Mouse (Mus musculus): ENCODE results near the gene Frmd4b. TPM values are rescaled to one million over a fixed set of nuclear protein-coding genes. Genes with fewer than 3 reads are reported as not detected.

The Frmd4b gene
- total and polyA plus RNA-seq, 3 experiments = 0.13 to 0.70 (median 0.13) TPM

GRCm38 (mm10) chr6:97531043-97531442 lies 86.3 kb downstream of the Frmd4b start:
- in situ Hi-C loops (cut with MboI; ENCODE audit: low pct_ligation_motif_present, low pct_unique_long_range_greater_than_20kb, low sequenced_read_pairs) (loop anchor here (10.0 kb wide), 1 partner anchor 204 kb away; no protein-coding TSS in a partner anchor), dilution Hi-C loops (cut with MboI; ENCODE audit: extremely low pct_ligation_motif_present, extremely low pct_unique_long_range_greater_than_20kb, low sequenced_read_pairs) (no loop called here)
- no peaks in the 10 kb centered on the region for H3K79me2 ChIP-seq (replicated peaks; ENCODE audit: control insufficient read depth, extremely low read depth, insufficient read depth, poor library complexity, severe bottlenecking)
- no peaks in the 10 kb centered on the region for H3K27me3 ChIP-seq (replicated peaks)
- H3K9me3 ChIP-seq (replicated peaks; ENCODE audit: low read length) = peaks cover 2% of the 10 kb centered on the region
- no peak overlapping the region for H3K27ac ChIP-seq (ENCODE audit: insufficient read depth, low read depth)
- TF ChIP-seq EP300 (IDR thresholded peaks at IDR 0.05; ENCODE audit: low read length) (no peak), RAD21 (IDR thresholded peaks at IDR 0.05; ENCODE audit: low read depth, low read length) (no peak), RCOR1 (conservative IDR thresholded peaks at IDR 0.05; ENCODE audit: low read depth, low read length) (no peak), JUND (conservative IDR thresholded peaks at IDR 0.05; ENCODE audit: low read depth, low read length) (no peak), JUN (IDR thresholded peaks at IDR 0.05; ENCODE audit: insufficient read depth, low read depth, low read length) (no peak), NELFE (IDR thresholded peaks at IDR 0.05; ENCODE audit: low read depth, low read length) (no peak)
- no peak overlapping the region for H3K9ac ChIP-seq (ENCODE audit: insufficient read depth, low read depth)
- no peaks in the 10 kb centered on the region for H3K36me3 ChIP-seq (replicated peaks in 1 of 2; ENCODE audit: control insufficient read depth in 1 of 2, insufficient read depth in 1 of 2, low read length in 1 of 2)
- H3K4me3 ChIP-seq (replicated peaks in 1 of 3; ENCODE audit: low read depth in 2 of 3, low read length in 2 of 3, poor library complexity in 1 of 3) = no peak overlapping the region
- DNase-seq (ENCODE audit: extremely low read depth) = no peak
- no peak overlapping the region for H3K4me2 ChIP-seq (ENCODE audit: insufficient read depth, low read depth, poor library complexity, severe bottlenecking)
- no peaks in the 10 kb centered on the region for H3K4me1 ChIP-seq (ENCODE audit: control insufficient read depth in 1 of 2, insufficient read depth in 2 of 2)

GRCm38 (mm10) chr6:97528961-97529680 lies 88.2 kb downstream of the Frmd4b start:
- no peak overlapping the region for H3K9ac ChIP-seq (ENCODE audit: insufficient read depth, low read depth)
- no peak overlapping the region for H3K4me2 ChIP-seq (ENCODE audit: insufficient read depth, low read depth, poor library complexity, severe bottlenecking)
- TF ChIP-seq RAD21 (IDR thresholded peaks at IDR 0.05; ENCODE audit: low read depth, low read length) = no peak
- TF ChIP-seq SIN3A (IDR thresholded peaks at IDR 0.05; ENCODE audit: low read length) = no peak
- no peak for TF ChIP-seq UBTF (IDR thresholded peaks at IDR 0.05; ENCODE audit: low read depth, low read length)
- TF ChIP-seq MXI1 (IDR thresholded peaks at IDR 0.05; ENCODE audit: low read depth, low read length) = no peak
- TF ChIP-seq JUND (conservative IDR thresholded peaks at IDR 0.05; ENCODE audit: low read depth, low read length) = no peak
- TF ChIP-seq ETS1 (conservative IDR thresholded peaks at IDR 0.05; ENCODE audit: low read depth, low read length) = no peak
- TF ChIP-seq ZNF384 (IDR thresholded peaks at IDR 0.05; ENCODE audit: low read depth, low read length) = no peak
- TF ChIP-seq CHD2 (IDR thresholded peaks at IDR 0.05; ENCODE audit: low read length) = no peak
- no peak for TF ChIP-seq RCOR1 (conservative IDR thresholded peaks at IDR 0.05; ENCODE audit: low read depth, low read length)
- no peak for TF ChIP-seq ZC3H11A (IDR thresholded peaks at IDR 0.05; ENCODE audit: low read depth, low read length)
- no peak for DNase-seq (ENCODE audit: extremely low read depth)
- no peak overlapping the region for H3K27ac ChIP-seq (ENCODE audit: insufficient read depth, low read depth)
- dilution Hi-C loops (cut with MboI; ENCODE audit: extremely low pct_ligation_motif_present, extremely low pct_unique_long_range_greater_than_20kb, low sequenced_read_pairs) = no loop called here
- no peaks in the 10 kb centered on the region for H3K27me3 ChIP-seq (replicated peaks)
- no peaks in the 10 kb centered on the region for H3K79me2 ChIP-seq (replicated peaks; ENCODE audit: control insufficient read depth, extremely low read depth, insufficient read depth, poor library complexity, severe bottlenecking)
- peaks cover 0 to 3% of the 10 kb centered on the region in 2 experiments; a peak in 1 of 4 replicates for H3K4me1 ChIP-seq (ENCODE audit: control insufficient read depth in 1 of 2, insufficient read depth in 2 of 2)
- in situ Hi-C loops (cut with MboI; ENCODE audit: low pct_ligation_motif_present, low pct_unique_long_range_greater_than_20kb, low sequenced_read_pairs) = loop anchor here (10.0 kb wide), 1 partner anchor 254 kb away; no protein-coding TSS in a partner anchor
- no peaks in the 10 kb centered on the region for H3K9me3 ChIP-seq (replicated peaks; ENCODE audit: low read length)
- H3K36me3 ChIP-seq (replicated peaks in 1 of 2; ENCODE audit: control insufficient read depth in 1 of 2, insufficient read depth in 1 of 2, low read length in 1 of 2) = no peaks in the 10 kb centered on the region
- H3K4me3 ChIP-seq (replicated peaks in 1 of 3; ENCODE audit: low read depth in 2 of 3, low read length in 2 of 3, poor library complexity in 1 of 3) = no peak overlapping the region

All from CH12.LX (cell line).